27 mouse cellular contexts compared by ENCODE assay signal in the genomic region with DNA sequence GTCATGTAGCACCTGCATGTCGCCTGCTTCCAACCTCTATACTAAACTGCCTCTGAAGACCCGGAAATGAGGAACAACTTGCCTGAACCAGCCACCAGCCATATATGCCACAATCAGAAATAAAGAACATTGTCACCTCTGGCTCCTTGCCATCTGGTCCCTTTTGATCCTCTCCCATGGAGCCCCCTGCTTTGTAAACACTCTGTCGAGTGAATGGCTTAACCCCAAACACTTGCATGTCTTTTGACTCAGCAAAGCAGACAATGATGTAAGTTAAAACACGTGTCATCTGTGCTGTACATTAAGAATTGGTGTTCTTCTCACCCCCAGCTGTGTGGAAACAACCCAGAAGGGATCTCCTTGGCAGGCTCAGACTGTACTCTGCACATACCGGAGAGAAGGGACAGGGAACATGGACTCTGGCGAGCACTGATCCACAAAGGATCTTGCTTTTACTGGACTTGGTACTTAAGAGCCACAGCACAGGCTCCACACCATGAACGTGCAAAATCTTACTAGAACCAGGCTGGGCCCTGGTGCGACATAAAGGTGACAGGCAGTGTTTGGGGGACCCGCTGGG. TPM values are rescaled to one million over a fixed set of nuclear protein-coding genes. Genes with fewer than 3 reads are reported as not detected.
DNase-seq lines count a peak whose midpoint lies in the region; ATAC-seq and TF ChIP-seq lines count a peak whose summit lies in the region.
"Had no signal": no experiment of that assay in that cellular context is flagged by ENCODE, and none has a peak within 500 bp of the region (broad histone marks: within the 10 kb centered on the region; RNA-seq: fewer than 3 reads in every experiment).

No protein-coding gene starts in this region.

- no peak for ATAC-seq in kidney, embryonic 16.5 days (ENCODE audit: low FRiP score, low TSS enrichment)
- peak; percentile 75 for ATAC-seq in lung, embryonic 15.5 days (ENCODE audit: borderline replicate concordance, extremely low read depth, low FRiP score, low TSS enrichment)
- no peak for ATAC-seq in forebrain, embryonic 11.5 days (replicated peaks; ENCODE audit: low FRiP score)
- ATAC-seq: forebrain, postnatal 0 days; hindbrain, postnatal 0 days; intestine, embryonic 16.5 days; midbrain, embryonic 16.5 days; Patski had no signal

- no peaks in the 10 kb centered on the region for H3K36me3 ChIP-seq in kidney, embryonic 16.5 days (ENCODE audit: insufficient read depth, low read length)
- no peaks in the 10 kb centered on the region for H3K36me3 ChIP-seq in lung, embryonic 15.5 days
- no peaks in the 10 kb centered on the region for H3K36me3 ChIP-seq in forebrain, embryonic 11.5 days (ENCODE audit: control insufficient read depth, insufficient read depth, low read length)
- H3K36me3 ChIP-seq: neural tube, embryonic 13.5 days had no signal

- 43% methylated on average over 9 of the region's 9 CpGs for WGBS in kidney, embryonic 16.5 days
- WGBS in lung, embryonic 15.5 days = 26% methylated on average over 9 of the region's 9 CpGs
- WGBS in forebrain, embryonic 11.5 days = 67% methylated on average over 9 of the region's 9 CpGs

- peak; percentile 60 for DNase-seq in kidney, adult 11 months
- DNase-seq in lung, postnatal 25 days (ENCODE audit: low spot score) = no peak
- peak; percentile 25 for DNase-seq in brain, embryonic 14.5 days (ENCODE audit: low read depth)
- peak; percentile 27 to 76 for DNase-seq in kidney, postnatal 25 days
- DNase-seq in forebrain, embryonic 11.5 days (ENCODE audit: low spot score) = no peak
- DNase-seq: adrenal gland, postnatal 36 days; cerebellum, adult 11-12 months; forebrain, postnatal 0 days; gastrocnemius, postnatal 14 days; heart, adult 11 months; lung, postnatal 36 days; retina, postnatal 1 day; right cerebral cortex, postnatal 25 days; thymus, postnatal 25 days had no signal

- no peaks in the 10 kb centered on the region for H3K27me3 ChIP-seq in kidney, embryonic 16.5 days (ENCODE audit: insufficient read depth, low read length)
- no peaks in the 10 kb centered on the region for H3K27me3 ChIP-seq in lung, embryonic 15.5 days
- H3K27me3 ChIP-seq in forebrain, embryonic 11.5 days (ENCODE audit: control insufficient read depth, insufficient read depth, low read length) = no peaks in the 10 kb centered on the region
- H3K27me3 ChIP-seq: neural tube, embryonic 13.5 days had no signal

- H3K4me2 ChIP-seq in kidney, embryonic 16.5 days (replicated peaks; ENCODE audit: low read depth, low read length) = no peak overlapping the region
- no peak overlapping the region for H3K4me2 ChIP-seq in lung, embryonic 15.5 days
- H3K4me2 ChIP-seq in forebrain, embryonic 11.5 days (ENCODE audit: low read depth, low read length, severe bottlenecking) = no peak overlapping the region
- H3K4me2 ChIP-seq: heart, embryonic 11.5 days; neural tube, embryonic 13.5 days had no signal

- no peak for TF ChIP-seq CTCF in brain, embryonic 14.5 days (IDR thresholded peaks at IDR 0.05; ENCODE audit: borderline replicate concordance, extremely low read depth, insufficient read depth, insufficient read length)

- no peak overlapping the region for H3K27ac ChIP-seq in kidney, embryonic 16.5 days (ENCODE audit: low read length)
- no peak overlapping the region for H3K27ac ChIP-seq in lung, embryonic 15.5 days
- H3K27ac ChIP-seq in forebrain, embryonic 11.5 days (ENCODE audit: low read depth, low read length) = no peak overlapping the region
- H3K27ac ChIP-seq: hindbrain, postnatal 0 days; liver, embryonic 14.5 days; neural tube, embryonic 13.5 days had no signal

- no peak overlapping the region for H3K9ac ChIP-seq in kidney, embryonic 16.5 days (replicated peaks; ENCODE audit: low read length)
- no peak overlapping the region for H3K9ac ChIP-seq in lung, embryonic 15.5 days
- H3K9ac ChIP-seq in forebrain, embryonic 11.5 days (ENCODE audit: low read length) = no peak overlapping the region
- H3K9ac ChIP-seq: forebrain, postnatal 0 days; liver, embryonic 14.5 days; neural tube, embryonic 13.5 days had no signal

- H3K4me1 ChIP-seq in kidney, embryonic 16.5 days (ENCODE audit: insufficient read depth, low read length) = peaks cover 4% of the 10 kb centered on the region; the same call in 1 of the 2 replicates
- H3K4me1 ChIP-seq in lung, embryonic 15.5 days = peaks cover 8% of the 10 kb centered on the region
- no peaks in the 10 kb centered on the region; the same call in 1 of the 2 replicates for H3K4me1 ChIP-seq in forebrain, embryonic 11.5 days (replicated peaks; ENCODE audit: control insufficient read depth, insufficient read depth, low read length)

- no peak overlapping the region for H3K4me3 ChIP-seq in kidney, embryonic 16.5 days (ENCODE audit: low read length)
- H3K4me3 ChIP-seq in lung, embryonic 15.5 days = no peak overlapping the region
- no peak overlapping the region for H3K4me3 ChIP-seq in forebrain, embryonic 11.5 days (ENCODE audit: low read depth, low read length)
- H3K4me3 ChIP-seq: myocyte; neural tube, embryonic 13.5 days had no signal

- no peak for TF ChIP-seq POLR2A in brain, embryonic 14.5 days (IDR thresholded peaks at IDR 0.05; ENCODE audit: borderline replicate concordance, extremely low read depth, insufficient read depth, insufficient read length, poor library complexity, severe bottlenecking)

- H3K9me3 ChIP-seq in kidney, embryonic 16.5 days (ENCODE audit: low read length) = no peaks in the 10 kb centered on the region
- H3K9me3 ChIP-seq in lung, embryonic 15.5 days = no peaks in the 10 kb centered on the region
- H3K9me3 ChIP-seq in forebrain, embryonic 11.5 days (ENCODE audit: control insufficient read depth, low read length) = no peaks in the 10 kb centered on the region
- H3K9me3 ChIP-seq: neural tube, embryonic 13.5 days had no signal

RNA-seq across cellular contexts. Expression of gene Slc22a22, which starts 26.8 kb away (rescaled TPM):
- 4.6 and 4.8 TPM in 2 replicates for polyA plus RNA-seq in kidney, embryonic 16.5 days (2015; fragmentation: Nextera tagmentation; extraction: Ambion mirVana)
- not detected in 2 replicates for polyA plus RNA-seq in lung, embryonic 15.5 days (2015; fragmentation: Nextera tagmentation; extraction: Ambion mirVana)
- not detected in 2 replicates for polyA plus RNA-seq in brain, embryonic 14.5 days (2012; rRNA removed)
- polyA plus RNA-seq in forebrain, embryonic 11.5 days (2014; fragmentation: Nextera tagmentation; extraction: Ambion mirVana) = not detected in 2 replicates
- polyA plus RNA-seq: cortical plate, adult 2 months; forebrain, postnatal 0 days; heart, embryonic 11.5 days; heart, postnatal 0 days; hindbrain, postnatal 0 days; intestine, embryonic 16.5 days; liver, embryonic 14.5 days; midbrain, embryonic 16.5 days; myocyte; neural tube, embryonic 13.5 days; Patski; spleen, adult 2 months had no signal

Comparison
In these comparisons a context has a peak if more than half of its experiments do, and no peak if none do; other contexts are left out.
1. DNase-seq: peak in kidney, adult 11 months (single experiment), brain, embryonic 14.5 days (single experiment) and kidney, postnatal 25 days (2 of 2); none in lung, postnatal 25 days (single experiment) and forebrain, embryonic 11.5 days (single experiment).